ENCODE assay signal across 32 mouse cellular contexts in genomic region chr13:56299336-56299735, GRCm38 (mm10). TPM values are rescaled to one million over a fixed set of nuclear protein-coding genes. Genes with fewer than 3 reads are reported as not detected.
DNase-seq lines count a peak whose midpoint lies in the region; ATAC-seq and TF ChIP-seq lines count a peak whose summit lies in the region.
"Had no signal": no experiment of that assay in that cellular context is flagged by ENCODE, and none has a peak within 500 bp of the region (broad histone marks: within the 10 kb centered on the region; RNA-seq: fewer than 3 reads in every experiment).

No protein-coding gene starts in this region.

- DNase-seq in lung, embryonic 14.5 days: no peak
- DNase-seq in lung, postnatal 4 days: no peak
- DNase-seq in midbrain, postnatal 0 days (ENCODE audit: low spot score): no peak
- no peak for DNase-seq in midbrain, embryonic 11.5 days (ENCODE audit: low spot score, missing footprints)
- DNase-seq in G1E (ENCODE audit: low spot score): no peak
- no peak for DNase-seq in c-Kit-positive CD71-positive TER-119-positive erythroid progenitor cells, embryonic 14.5 days (ENCODE audit: low spot score)
- DNase-seq: adrenal gland, adult 2 months; adrenal gland, postnatal 14 days; cerebellum, adult 11-12 months; cerebellum, adult 8-10 months; cerebellum, postnatal 36 days; embryo, embryonic 11 days; gastrocnemius, adult 2 months; gastrocnemius, postnatal 14 days; heart, adult 11 months had no signal

- TF ChIP-seq CTCF in lung, embryonic 14.5 days (IDR thresholded peaks at IDR 0.05; ENCODE audit: low read depth): 0 out of 2 replicates have a peak, but pooled peaks have one; percentile 7
- peak; percentile 39; the same call in 1 of the 2 replicates for TF ChIP-seq CTCF in midbrain, postnatal 0 days (IDR thresholded peaks at IDR 0.05)
- TF ChIP-seq CTCF in G1E (IDR thresholded peaks at IDR 0.05; ENCODE audit: low read depth, low read length): no peak
- TF ChIP-seq CTCF in intestine, postnatal 0 days (IDR thresholded peaks at IDR 0.05; ENCODE audit: low read depth): no peak

- H3K4me2 ChIP-seq in lung, embryonic 14.5 days: no peak overlapping the region
- no peak overlapping the region for H3K4me2 ChIP-seq in midbrain, postnatal 0 days (ENCODE audit: low read depth, low read length, poor library complexity, severe bottlenecking)
- no peak overlapping the region for H3K4me2 ChIP-seq in midbrain, embryonic 11.5 days
- no peak overlapping the region for H3K4me2 ChIP-seq in intestine, postnatal 0 days (replicated peaks; ENCODE audit: low read depth)
- H3K4me2 ChIP-seq: embryonic facial prominence, embryonic 13.5 days; forebrain, embryonic 13.5 days; heart, embryonic 11.5 days; hindbrain, embryonic 12.5 days; hindbrain, embryonic 15.5 days had no signal

- H3K27ac ChIP-seq in lung, embryonic 14.5 days (ENCODE audit: low read depth): no peak overlapping the region
- no peak overlapping the region for H3K27ac ChIP-seq in midbrain, postnatal 0 days (ENCODE audit: low read depth, low read length)
- no peak overlapping the region for H3K27ac ChIP-seq in midbrain, embryonic 11.5 days (ENCODE audit: low read depth, low read length)
- no peak overlapping the region for H3K27ac ChIP-seq in intestine, postnatal 0 days (ENCODE audit: low read depth, low read length)
- H3K27ac ChIP-seq: embryonic facial prominence, embryonic 10.5 days; embryonic facial prominence, embryonic 13.5 days; forebrain, embryonic 13.5 days; gastrocnemius, adult 2 months; hindbrain, embryonic 12.5 days; hindbrain, embryonic 15.5 days had no signal

- no peaks in the 10 kb centered on the region for H3K9me3 ChIP-seq in lung, embryonic 14.5 days (ENCODE audit: low read depth, low read length)
- no peaks in the 10 kb centered on the region for H3K9me3 ChIP-seq in midbrain, postnatal 0 days (ENCODE audit: low read length)
- H3K9me3 ChIP-seq in midbrain, embryonic 11.5 days (ENCODE audit: control insufficient read depth, low read length): no peaks in the 10 kb centered on the region
- H3K9me3 ChIP-seq in G1E (replicated peaks): peaks cover 82% of the 10 kb centered on the region
- no peaks in the 10 kb centered on the region for H3K9me3 ChIP-seq in intestine, postnatal 0 days (ENCODE audit: control insufficient read depth)
- H3K9me3 ChIP-seq: embryonic facial prominence, embryonic 13.5 days; forebrain, embryonic 13.5 days; hindbrain, embryonic 12.5 days; hindbrain, embryonic 15.5 days had no signal

- H3K4me1 ChIP-seq in lung, embryonic 14.5 days (ENCODE audit: insufficient read depth): 0 out of 2 replicates have a peak, but pooled peaks cover 3% of the 10 kb centered on the region
- no peaks in the 10 kb centered on the region for H3K4me1 ChIP-seq in midbrain, postnatal 0 days (ENCODE audit: insufficient read depth, low read length)
- peaks cover 14% of the 10 kb centered on the region for H3K4me1 ChIP-seq in midbrain, embryonic 11.5 days (ENCODE audit: control insufficient read depth, insufficient read depth, low read length)
- no peaks in the 10 kb centered on the region for H3K4me1 ChIP-seq in G1E (ENCODE audit: insufficient read depth, low read depth, low read length)
- H3K4me1 ChIP-seq in intestine, postnatal 0 days (replicated peaks; ENCODE audit: control insufficient read depth, insufficient read depth, low read length): no peaks in the 10 kb centered on the region

- no peaks in the 10 kb centered on the region for H3K36me3 ChIP-seq in lung, embryonic 14.5 days (ENCODE audit: insufficient read depth)
- no peaks in the 10 kb centered on the region for H3K36me3 ChIP-seq in midbrain, postnatal 0 days (ENCODE audit: insufficient read depth, low read length)
- H3K36me3 ChIP-seq in midbrain, embryonic 11.5 days (ENCODE audit: control insufficient read depth, insufficient read depth, low read length): no peaks in the 10 kb centered on the region
- no peaks in the 10 kb centered on the region for H3K36me3 ChIP-seq in G1E (replicated peaks)
- no peaks in the 10 kb centered on the region for H3K36me3 ChIP-seq in intestine, postnatal 0 days (ENCODE audit: control insufficient read depth, insufficient read depth)
- H3K36me3 ChIP-seq: embryonic facial prominence, embryonic 10.5 days; embryonic facial prominence, embryonic 13.5 days; hindbrain, embryonic 12.5 days; hindbrain, embryonic 15.5 days had no signal

- no peak overlapping the region for H3K4me3 ChIP-seq in lung, embryonic 14.5 days (ENCODE audit: low read depth, low read length)
- no peak overlapping the region for H3K4me3 ChIP-seq in midbrain, postnatal 0 days (ENCODE audit: low read depth, low read length)
- no peak overlapping the region for H3K4me3 ChIP-seq in midbrain, embryonic 11.5 days (ENCODE audit: low read depth, low read length)
- 0 out of 2 replicates have a peak overlapping the region, but pooled peaks have one; percentile 22 for H3K4me3 ChIP-seq in G1E (ENCODE audit: low read depth, low read length)
- no peak overlapping the region for H3K4me3 ChIP-seq in intestine, postnatal 0 days (ENCODE audit: low read depth, low read length)
- H3K4me3 ChIP-seq: embryonic facial prominence, embryonic 10.5 days; embryonic facial prominence, embryonic 13.5 days; erythroblast, embryonic 14.5 days; forebrain, embryonic 13.5 days; gastrocnemius, adult 2 months; hindbrain, embryonic 12.5 days; hindbrain, embryonic 15.5 days had no signal

- H3K27me3 ChIP-seq in lung, embryonic 14.5 days (ENCODE audit: insufficient read depth, low read length): peaks cover 43% of the 10 kb centered on the region
- 0 out of 2 replicates have a peak, but pooled peaks cover 5% of the 10 kb centered on the region for H3K27me3 ChIP-seq in midbrain, postnatal 0 days (ENCODE audit: insufficient read depth, low read length)
- peaks cover 35% of the 10 kb centered on the region for H3K27me3 ChIP-seq in midbrain, embryonic 11.5 days (ENCODE audit: control insufficient read depth, insufficient read depth, low read length)
- no peaks in the 10 kb centered on the region for H3K27me3 ChIP-seq in G1E (ENCODE audit: insufficient read depth, low read length)
- peaks cover 33% of the 10 kb centered on the region for H3K27me3 ChIP-seq in intestine, postnatal 0 days (replicated peaks; ENCODE audit: control insufficient read depth, insufficient read depth, low read length)

- 89% methylated on average over 11 of the region's 11 CpGs for WGBS in lung, embryonic 14.5 days
- 91% methylated on average over 11 of the region's 11 CpGs for WGBS in midbrain, postnatal 0 days
- 91% methylated on average over 11 of the region's 11 CpGs for WGBS in midbrain, embryonic 11.5 days
- WGBS in intestine, postnatal 0 days: 90% methylated on average over 11 of the region's 11 CpGs

- H3K9ac ChIP-seq in lung, embryonic 14.5 days: no peak overlapping the region
- no peak overlapping the region for H3K9ac ChIP-seq in midbrain, postnatal 0 days (replicated peaks; ENCODE audit: low read length, poor library complexity, severe bottlenecking)
- H3K9ac ChIP-seq in midbrain, embryonic 11.5 days (ENCODE audit: low read length): no peak overlapping the region
- H3K9ac ChIP-seq in intestine, postnatal 0 days (ENCODE audit: low read depth, low read length): no peak overlapping the region
- H3K9ac ChIP-seq: embryonic facial prominence, embryonic 13.5 days; forebrain, embryonic 13.5 days; hindbrain, embryonic 12.5 days; hindbrain, embryonic 15.5 days had no signal

- ATAC-seq in lung, embryonic 14.5 days (ENCODE audit: insufficient read depth): no peak
- no peak for ATAC-seq in midbrain, postnatal 0 days (ENCODE audit: low FRiP score)
- no peak for ATAC-seq in midbrain, embryonic 11.5 days (ENCODE audit: low FRiP score)
- no peak for ATAC-seq in G1E (ENCODE audit: extremely low read depth, insufficient number of reproducible peaks, low FRiP score, poor library complexity, severe bottlenecking)
- ATAC-seq in intestine, postnatal 0 days: no peak
- ATAC-seq: forebrain, embryonic 13.5 days; forebrain, embryonic 16.5 days had no signal

RNA-seq across cellular contexts. Expression of gene Cxcl14, which starts 3.0 kb away (rescaled TPM):
- polyA plus RNA-seq in lung, embryonic 14.5 days (2014; fragmentation: Nextera tagmentation; extraction: Ambion mirVana): 9.0 and 9.8 TPM in 2 replicates
- 31.5 and 34.1 TPM in 2 replicates for total RNA-seq in midbrain, postnatal 0 days (2014; rRNA removed)
- 32.7 and 37.0 TPM in 2 replicates for polyA plus RNA-seq in midbrain, postnatal 0 days (2015; fragmentation: Nextera tagmentation; extraction: Ambion mirVana)
- 9.2 and 9.3 TPM in 2 replicates for polyA plus RNA-seq in midbrain, embryonic 11.5 days (2014; fragmentation: Nextera tagmentation; extraction: Ambion mirVana)
- not detected in 2 replicates for total RNA-seq in G1E (2014; fragmentation: Nextera tagmentation)
- 0.06 TPM in 1 of 2 replicates, not detected in the other for total RNA-seq in G1E (2017)
- polyA plus RNA-seq in G1E (2012): not detected in 2 replicates
- 19.3 and 19.4 TPM in 2 replicates for polyA plus RNA-seq in intestine, postnatal 0 days (2015; fragmentation: Nextera tagmentation; extraction: Ambion mirVana)
- polyA plus RNA-seq: erythroblast, embryonic 14.5 days had no signal

RNA-seq across cellular contexts. Expression of gene Neurog1, which starts 47.4 kb away (rescaled TPM):
- not detected in 2 replicates for polyA plus RNA-seq in lung, embryonic 14.5 days (2014; fragmentation: Nextera tagmentation; extraction: Ambion mirVana)
- total RNA-seq in midbrain, postnatal 0 days (2014; rRNA removed): not detected in 2 replicates
- polyA plus RNA-seq in midbrain, postnatal 0 days (2015; fragmentation: Nextera tagmentation; extraction: Ambion mirVana): not detected in 2 replicates
- polyA plus RNA-seq in midbrain, embryonic 11.5 days (2014; fragmentation: Nextera tagmentation; extraction: Ambion mirVana): 35.6 and 42.1 TPM in 2 replicates
- total RNA-seq in G1E (2014; fragmentation: Nextera tagmentation) (not detected in 2 replicates), G1E (2017) (0.11 TPM in 1 of 2 replicates, not detected in the other)
- polyA plus RNA-seq in G1E (2012): not detected in 2 replicates
- polyA plus RNA-seq in intestine, postnatal 0 days (2015; fragmentation: Nextera tagmentation; extraction: Ambion mirVana): not detected in 2 replicates
- total RNA-seq: adrenal gland, adult 2 months; adrenal gland, postnatal 14 days; adrenal gland, postnatal 4 days; gastrocnemius, adult 2 months; gastrocnemius, postnatal 14 days; gastrocnemius, postnatal 4 days; heart, adult 8-10 months; heart, postnatal 25 days; hematopoietic stem cell, adult 5-6 weeks had no signal
- polyA plus RNA-seq: adrenal gland, adult 2 months; erythroblast, embryonic 14.5 days; heart, embryonic 14.5 days; heart, postnatal 0 days; intestine, embryonic 14.5 days had no signal

Comparison
In these comparisons a context has a peak if more than half of its experiments do, and no peak if none do; other contexts are left out.
1. RNA of gene Neurog1, which starts 47.4 kb away (polyA plus RNA-seq): 35.6 to 42.1 TPM in midbrain, embryonic 11.5 days; not detected in midbrain, postnatal 0 days, not detected in lung, embryonic 14.5 days, not detected in G1E and not detected in intestine, postnatal 0 days; every median in the first group is over 10 times any median in the second.
2. CTCF ChIP-seq: peak in lung, embryonic 14.5 days (single experiment) and midbrain, postnatal 0 days (single experiment); none in G1E (single experiment) and intestine, postnatal 0 days (single experiment).